Mouse (Mus musculus): ENCODE data around the gene Zfp764.
"Not testable (repeated sequence)": the region's sequence is repeated elsewhere in the genome, so short reads cannot be mapped to it uniquely, and the experiment has no call there.

The Zfp764 gene

GRCm38 (mm10) chr7:127391538-127391937, 15.1 kb downstream of the Zfp764 start:
- in situ Hi-C loops (cut with MboI, MseI): no loop called here

GRCm38 (mm10) chr7:127390306-127390705, 16.3 kb downstream of the Zfp764 start:
- in situ Hi-C loops (cut with MboI, MseI): no loop called here

- in situ Hi-C loops (cut with MboI, MseI): not testable (repeated sequence)
Measured at GRCm38 (mm10) chr7:127388201-127388600, 18.4 kb downstream of the Zfp764 start.

GRCm38 (mm10) chr7:127386641-127387392, 19.8 kb downstream of the Zfp764 start, which contains the start of gene 9130019O22Rik:
TSS of gene 9130019O22Rik (minus strand) at chr7:127387166.
- in situ Hi-C loops (cut with MboI, MseI): no loop called here

GRCm38 (mm10) chr7:127385560-127385959, 21.1 kb downstream of the Zfp764 start:
- in situ Hi-C loops (cut with MboI, MseI): not testable (repeated sequence)

- in situ Hi-C loops (cut with MboI, MseI): no loop called here
Measured at GRCm38 (mm10) chr7:127378310-127378921, 28.2 kb downstream of the Zfp764 start.

GRCm38 (mm10) chr7:127375271-127376245, 31.1 kb downstream of the Zfp764 start, which contains the start of gene Zfp747:
TSS of gene Zfp747 (minus strand) at chr7:127376050.
- in situ Hi-C loops (cut with MboI, MseI): not testable (repeated sequence)

GRCm38 (mm10) chr7:127371870-127372269, 34.8 kb downstream of the Zfp764 start:
- in situ Hi-C loops (cut with MboI, MseI): not testable (repeated sequence)

- in situ Hi-C loops (cut with MboI, MseI): no loop called here
Measured at GRCm38 (mm10) chr7:127371213-127371612, 35.4 kb downstream of the Zfp764 start.

- in situ Hi-C loops (cut with MboI, MseI): loop anchor here in 1 of 2 experiments (5.0 kb wide), 2 partner anchors 36 to 121 kb away; no protein-coding TSS in a partner anchor
Measured at GRCm38 (mm10) chr7:127366249-127366648, 40.4 kb downstream of the Zfp764 start.

- in situ Hi-C loops (cut with MboI, MseI): loop anchor here (5.0 kb wide), 3 partner anchors 53 to 143 kb away; no protein-coding TSS in a partner anchor
Measured at GRCm38 (mm10) chr7:127364166-127364565, 42.5 kb downstream of the Zfp764 start.

- in situ Hi-C loops (cut with MboI, MseI): loop anchor here (5.0 kb wide), 3 partner anchors 54 to 144 kb away; no protein-coding TSS in a partner anchor
Measured at GRCm38 (mm10) chr7:127363475-127363921, 43.1 kb downstream of the Zfp764 start.

GRCm38 (mm10) chr7:127362418-127362817, 44.2 kb downstream of the Zfp764 start:
- in situ Hi-C loops (cut with MboI, MseI): loop anchor here (5.0 kb wide), 3 partner anchors 55 to 145 kb away; no protein-coding TSS in a partner anchor

- in situ Hi-C loops (cut with MboI, MseI): loop anchor here (5.0 kb wide), 3 partner anchors 56 to 146 kb away; no protein-coding TSS in a partner anchor
Measured at GRCm38 (mm10) chr7:127361449-127361848, 45.2 kb downstream of the Zfp764 start.

- in situ Hi-C loops (cut with MboI, MseI): loop anchor here (5.0 kb wide), 3 partner anchors 57 to 147 kb away; no protein-coding TSS in a partner anchor
Measured at GRCm38 (mm10) chr7:127360265-127360664, 46.4 kb downstream of the Zfp764 start.

GRCm38 (mm10) chr7:127358472-127358871, 48.1 kb downstream of the Zfp764 start:
- in situ Hi-C loops (cut with MboI, MseI): loop anchor here in 1 of 2 experiments (5.0 kb wide), 1 partner anchor 99 kb away; the partner anchor contains the start of gene Prr14

GRCm38 (mm10) chr7:127357871-127358270, 48.8 kb downstream of the Zfp764 start:
- in situ Hi-C loops (cut with MboI, MseI): loop anchor here in 1 of 2 experiments (5.0 kb wide), 1 partner anchor 99 kb away; the partner anchor contains the start of gene Prr14

- in situ Hi-C loops (cut with MboI, MseI): loop anchor here in 1 of 2 experiments (5.0 kb wide), 1 partner anchor 102 kb away; the partner anchor contains the start of gene Prr14
Measured at GRCm38 (mm10) chr7:127355796-127356195, 50.8 kb downstream of the Zfp764 start.
